Mouse (Mus musculus) adrenal gland, postnatal 4 days (tissue): ENCODE data around the gene Pde1c. TPM values are rescaled to one million over a fixed set of nuclear protein-coding genes. Genes with fewer than 3 reads are reported as not detected.

Experiments
- DNase-seq, 2 experiments: peaks; one replicate each; pipeline ENCODE4 v3.0.0; 2021 to 2022; ENCODE audit warnings: low spot score in 2 of 2, mixed read lengths in 2 of 2
- total RNA-seq, 2 experiments: library from RNA; stranded (reverse); gene quantifications; 2 replicates each; pipeline ENCODE4 v1.2.3; 2021

Pde1c gene
- total RNA-seq, 2 experiments from 2014 or later = 0.98 to 1.4 TPM

DNA sequence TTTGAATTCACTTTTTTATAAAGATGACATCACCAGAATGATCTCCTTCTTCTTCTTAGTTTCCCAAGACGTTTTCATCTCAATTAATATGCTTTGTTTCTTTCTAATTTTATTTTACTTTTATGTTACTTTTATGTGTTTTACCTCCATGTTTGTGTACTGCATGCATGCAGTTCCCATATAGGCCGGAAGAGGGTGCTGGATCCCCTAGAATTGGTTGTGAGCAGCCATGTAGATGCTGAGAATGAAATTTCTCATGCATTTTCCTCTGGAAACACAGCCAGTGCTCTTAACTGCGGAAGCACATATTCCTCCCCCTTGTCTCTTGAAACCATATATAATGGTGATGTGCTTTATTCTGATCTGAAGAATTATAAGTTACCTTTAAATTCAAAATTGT, 110.8 kb downstream of the Pde1c start:
- no peak for DNase-seq

- no peak for DNase-seq
Measured at GRCm38 (mm10) chr6:56447917-56448316, 121.0 kb downstream of the Pde1c start.

- DNase-seq = no peak
Measured at GRCm38 (mm10) chr6:56441501-56441900, 127.4 kb downstream of the Pde1c start.

- no peak for DNase-seq
Measured at GRCm38 (mm10) chr6:56425846-56426245, 143.1 kb downstream of the Pde1c start.

GRCm38 (mm10) chr6:56422866-56423265, 146.0 kb downstream of the Pde1c start:
- DNase-seq = no peak

DNA sequence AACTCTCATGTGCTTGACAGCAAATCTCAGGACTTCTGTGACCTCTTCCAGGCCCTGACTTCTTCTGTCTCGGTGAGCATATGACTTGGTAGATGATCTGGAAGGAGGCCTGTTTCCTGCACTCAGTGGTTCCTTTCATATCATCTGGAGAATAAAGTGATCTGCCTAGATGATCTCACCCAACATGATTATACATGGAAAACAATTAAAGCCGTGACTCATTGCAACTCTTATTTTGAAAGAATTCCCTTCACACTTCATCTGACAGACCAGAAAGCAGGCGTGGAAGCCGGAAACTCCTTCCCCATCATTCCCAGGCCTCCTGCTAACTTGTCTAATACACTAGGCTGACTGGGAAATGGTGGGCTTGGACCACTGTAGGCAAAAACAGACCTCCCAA, 152.7 kb downstream of the Pde1c start:
- no peak for DNase-seq

- DNase-seq = no peak
Measured at GRCm38 (mm10) chr6:56389178-56389577, 179.7 kb downstream of the Pde1c start.

GRCm38 (mm10) chr6:56376359-56376758, 192.5 kb downstream of the Pde1c start:
- DNase-seq = no peak

GRCm38 (mm10) chr6:56374180-56374579, 194.7 kb downstream of the Pde1c start:
- DNase-seq = no peak

GRCm38 (mm10) chr6:56373753-56374152, 195.2 kb downstream of the Pde1c start:
- no peak for DNase-seq

DNA sequence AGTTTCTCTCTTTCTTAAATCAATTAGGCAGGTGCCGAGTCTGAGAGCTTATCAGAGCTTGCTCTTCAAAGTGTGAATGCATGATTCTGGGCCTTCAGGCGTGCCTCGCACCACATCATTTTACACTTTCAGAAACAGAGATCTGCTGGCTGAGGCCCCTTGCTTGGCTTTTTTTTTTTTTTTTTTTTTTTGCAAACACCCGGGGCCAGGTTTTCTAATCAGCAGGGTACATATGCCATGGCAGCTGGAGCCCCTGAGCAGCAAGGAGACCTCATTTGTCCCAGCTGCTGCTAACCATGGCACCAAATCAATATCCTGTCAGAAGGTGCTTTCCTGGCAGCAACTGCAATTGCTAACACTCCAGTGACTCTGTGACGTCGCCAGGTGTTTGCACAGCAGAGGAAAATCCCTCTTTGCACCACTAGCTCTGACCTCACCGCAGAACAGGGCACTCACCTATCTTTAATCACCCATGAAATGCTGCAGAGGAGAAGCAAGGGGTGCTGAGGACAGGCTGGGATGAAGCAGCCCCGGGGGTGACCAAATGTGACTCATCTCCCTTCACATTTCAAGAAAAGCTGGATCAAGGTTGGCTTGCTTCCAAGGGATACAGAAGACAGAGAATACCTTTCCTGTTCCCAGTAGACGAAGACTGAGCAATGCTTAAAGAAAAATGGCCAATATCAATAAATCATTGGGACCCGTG, 195.7 kb downstream of the Pde1c start:
- DNase-seq = no peak

GRCm38 (mm10) chr6:56369462-56369861, 199.4 kb downstream of the Pde1c start:
- no peak for DNase-seq

GRCm38 (mm10) chr6:56368116-56368515, 200.8 kb downstream of the Pde1c start:
- no peak for DNase-seq

GRCm38 (mm10) chr6:56367257-56367656, 201.6 kb downstream of the Pde1c start:
- no peak for DNase-seq

DNA sequence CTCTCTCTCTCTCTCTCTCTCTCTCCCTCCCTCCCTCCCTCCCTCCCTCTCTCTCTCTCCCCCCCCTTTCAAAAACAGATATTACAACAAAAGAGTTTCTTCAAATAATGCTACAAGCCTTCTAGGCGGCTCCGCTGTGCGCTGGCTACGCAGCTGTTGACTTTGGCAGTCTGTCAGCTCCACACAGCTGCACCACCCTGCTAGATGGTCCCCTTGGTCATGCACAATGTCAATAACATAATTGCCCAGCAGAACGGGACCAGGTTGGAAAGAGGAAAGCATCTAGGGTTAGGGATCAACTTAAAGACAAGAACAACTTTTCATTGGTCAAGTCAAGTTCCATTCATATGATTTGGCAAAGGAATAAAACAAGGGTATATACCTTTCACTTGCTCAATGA, 206.3 kb downstream of the Pde1c start:
- no peak for DNase-seq

DNA sequence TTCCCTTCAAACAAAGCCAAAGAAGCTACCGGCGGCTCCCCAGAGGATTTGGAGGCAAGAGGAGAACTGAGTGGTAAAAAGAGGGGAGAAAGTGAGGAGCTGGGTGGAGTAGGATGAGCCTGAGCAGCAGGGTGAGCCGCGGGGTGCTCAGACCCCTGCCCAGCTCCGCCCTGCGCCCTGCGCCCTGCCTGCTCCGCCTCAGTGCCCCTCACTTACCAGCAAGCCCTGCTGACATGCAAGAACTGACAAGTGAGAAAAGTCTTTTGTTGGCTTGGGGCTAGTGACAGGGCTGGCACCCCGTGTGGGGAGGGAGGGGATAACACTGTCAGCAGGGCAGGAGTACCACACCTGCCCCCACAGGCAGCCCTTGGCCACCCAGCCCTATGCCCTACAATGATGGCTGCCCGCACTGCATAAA, 206.8 kb downstream of the Pde1c start:
- DNase-seq = no peak

DNA sequence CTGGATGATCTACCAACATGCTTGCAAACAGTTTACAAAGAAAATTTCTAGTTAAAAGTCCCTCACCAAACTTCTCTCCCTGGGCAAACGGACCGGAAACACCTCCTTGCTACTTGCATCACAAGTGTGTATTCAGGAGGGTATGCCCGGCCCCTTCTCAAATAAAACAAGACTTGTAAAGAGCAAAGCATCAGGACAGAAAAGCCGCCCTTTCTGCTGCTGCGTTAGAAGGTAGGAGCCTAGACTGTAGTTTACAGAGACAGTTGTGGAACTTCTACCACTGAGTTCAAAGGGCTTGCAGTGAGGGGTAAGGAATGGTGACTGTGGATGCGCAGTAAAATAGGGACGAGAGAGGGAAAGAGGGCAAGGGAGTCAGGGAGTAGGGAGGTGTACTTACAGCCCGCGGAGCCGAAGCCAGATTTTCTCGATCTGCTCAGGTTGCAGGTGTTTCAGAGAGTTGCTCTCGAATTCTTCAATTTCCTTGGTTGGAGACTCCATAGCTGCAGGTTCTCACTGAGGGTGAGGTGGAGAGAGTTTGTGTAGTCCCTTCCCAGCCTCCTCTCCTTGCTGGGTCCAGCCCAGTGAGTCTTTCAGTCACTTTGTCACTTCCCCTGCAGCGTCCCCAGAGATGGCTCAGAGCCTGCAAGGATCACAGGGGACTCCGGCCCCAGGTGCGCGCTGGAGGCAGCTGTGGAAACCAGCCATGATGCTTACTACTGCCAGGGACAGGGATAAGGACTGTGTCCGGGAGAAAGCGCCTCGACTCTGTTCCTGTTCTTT, 207.4 kb downstream of the Pde1c start:
- DNase-seq = no peak

GRCm38 (mm10) chr6:56360086-56360485, 208.8 kb downstream of the Pde1c start:
- DNase-seq = no peak

GRCm38 (mm10) chr6:56359126-56359525, 209.8 kb downstream of the Pde1c start:
- DNase-seq = no peak

DNA sequence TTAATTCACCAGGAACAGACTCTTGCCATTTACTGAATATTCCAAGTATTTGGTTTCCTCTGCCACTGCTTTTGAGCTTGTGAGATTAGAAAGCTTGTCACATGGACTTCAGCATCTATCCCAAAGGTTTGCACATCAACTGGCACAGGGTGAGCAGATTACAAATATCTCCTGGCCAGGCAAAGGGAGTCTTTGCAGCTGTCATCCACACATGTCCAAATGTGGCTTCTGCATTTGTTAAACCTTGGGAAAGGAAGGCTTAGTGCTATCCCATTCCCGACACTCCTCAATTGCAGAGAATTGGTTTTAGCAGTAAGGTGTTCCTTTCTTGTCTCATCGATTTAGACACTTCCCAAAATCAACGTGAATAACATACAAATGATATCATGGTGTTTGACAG, 221.7 kb downstream of the Pde1c start:
- DNase-seq = no peak

- DNase-seq = no peak
Measured at GRCm38 (mm10) chr6:56345082-56345481, 223.8 kb downstream of the Pde1c start.

DNA sequence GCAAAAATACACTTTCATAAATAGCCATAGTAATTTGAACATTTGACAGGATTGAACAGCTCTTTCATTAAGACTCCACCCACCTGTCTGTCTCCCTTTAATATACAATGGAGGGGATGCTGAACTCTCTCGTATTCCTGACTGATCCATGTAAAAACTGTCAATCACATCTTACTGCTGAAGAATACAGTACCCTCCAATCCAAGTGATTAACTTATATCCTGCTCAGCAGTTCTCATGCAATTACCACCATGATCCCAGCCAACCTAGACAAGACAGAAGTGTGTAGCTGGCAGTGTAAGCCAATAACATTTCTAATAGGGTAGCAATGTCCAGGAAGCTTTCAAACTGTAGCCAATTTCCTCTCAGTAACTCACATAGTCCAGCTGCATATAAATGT, 226.9 kb downstream of the Pde1c start:
- DNase-seq = no peak
